Mouse (Mus musculus) heart, embryonic 16.5 days (tissue): Measurements from ENCODE around the gene Xpo5. TPM values are rescaled to one million over a fixed set of nuclear protein-coding genes. Genes with fewer than 3 reads are reported as not detected.
A peak's percentile ranks its signal among the peaks of the same experiment; 100 is the strongest.

ENCODE experiments used
- ATAC-seq: fragments of 200-750 bp; cut with Nextera tagmentation; replicated peaks from 2 replicates; pipeline ENCODE4 v1.8.0; 2017; ENCODE audit warnings: moderate number of reproducible peaks; ENCODE audit not compliant: insufficient read depth, low FRiP score; ENCODE audit errors: extremely low read depth
- H3K27ac ChIP-seq: fragments of 300-500 bp; sonication (generic); 2 replicates; pipeline ENCODE4 v1.5.1; 2014; ENCODE audit warnings: mild to moderate bottlenecking, low read length, control low read depth, moderate library complexity
- H3K27me3 ChIP-seq: fragments of 300-500 bp; sonication (generic); 2 replicates; pipeline ENCODE4 v1.6.1; 2014; ENCODE audit warnings: low read length, mixed read lengths; ENCODE audit not compliant: control insufficient read depth, insufficient read depth
- H3K36me3 ChIP-seq: fragments of 300-500 bp; sonication (generic); 2 replicates; pipeline ENCODE4 v1.6.1; 2014; ENCODE audit not compliant: control insufficient read depth, insufficient read depth
- H3K4me1 ChIP-seq: fragments of 300-500 bp; sonication (generic); 2 replicates; pipeline ENCODE4 v1.6.1; 2014; ENCODE audit warnings: low read length, mixed read lengths; ENCODE audit not compliant: control insufficient read depth, insufficient read depth
- H3K4me2 ChIP-seq: fragments of 300-500 bp; sonication (generic); 2 replicates; pipeline ENCODE4 v1.6.1; 2014; ENCODE audit warnings: low read depth, mild to moderate bottlenecking, control low read depth, low read length
- H3K4me3 ChIP-seq: fragments of 300-500 bp; sonication (generic); 2 replicates; pipeline ENCODE4 v1.5.1; 2014; ENCODE audit warnings: mild to moderate bottlenecking, control low read depth, low read length
- H3K9ac ChIP-seq: fragments of 300-500 bp; sonication (generic); 2 replicates; pipeline ENCODE4 v1.6.1; 2014; ENCODE audit warnings: low read length, control low read depth
- H3K9me3 ChIP-seq: fragments of 300-500 bp; sonication (generic); replicated peaks from 2 replicates; pipeline ENCODE4 v1.6.1; 2016; ENCODE audit warnings: low read length; ENCODE audit not compliant: control insufficient read depth
- WGBS: fragments of 180-500 bp; shearing (Covaris S2); extraction: QIAGEN DNeasy Blood & Tissue Kit; methylation state at CpG from one replicate; pipeline ENCODE4 v1.1.7; 2014; 5-methylcytosine and 5-hydroxymethylcytosine counted together
- polyA plus RNA-seq: library from polyadenylated mRNA; unstranded; fragments of >200 nt; fragmentation: Nextera tagmentation; extraction: Ambion mirVana; gene quantifications from 2 replicates; pipeline ENCODE4 v1.2.1, GENCODE M21; 2015

Xpo5 gene
- polyA plus RNA-seq, 1 experiment from 2014 or later = 20.5 TPM

DNA sequence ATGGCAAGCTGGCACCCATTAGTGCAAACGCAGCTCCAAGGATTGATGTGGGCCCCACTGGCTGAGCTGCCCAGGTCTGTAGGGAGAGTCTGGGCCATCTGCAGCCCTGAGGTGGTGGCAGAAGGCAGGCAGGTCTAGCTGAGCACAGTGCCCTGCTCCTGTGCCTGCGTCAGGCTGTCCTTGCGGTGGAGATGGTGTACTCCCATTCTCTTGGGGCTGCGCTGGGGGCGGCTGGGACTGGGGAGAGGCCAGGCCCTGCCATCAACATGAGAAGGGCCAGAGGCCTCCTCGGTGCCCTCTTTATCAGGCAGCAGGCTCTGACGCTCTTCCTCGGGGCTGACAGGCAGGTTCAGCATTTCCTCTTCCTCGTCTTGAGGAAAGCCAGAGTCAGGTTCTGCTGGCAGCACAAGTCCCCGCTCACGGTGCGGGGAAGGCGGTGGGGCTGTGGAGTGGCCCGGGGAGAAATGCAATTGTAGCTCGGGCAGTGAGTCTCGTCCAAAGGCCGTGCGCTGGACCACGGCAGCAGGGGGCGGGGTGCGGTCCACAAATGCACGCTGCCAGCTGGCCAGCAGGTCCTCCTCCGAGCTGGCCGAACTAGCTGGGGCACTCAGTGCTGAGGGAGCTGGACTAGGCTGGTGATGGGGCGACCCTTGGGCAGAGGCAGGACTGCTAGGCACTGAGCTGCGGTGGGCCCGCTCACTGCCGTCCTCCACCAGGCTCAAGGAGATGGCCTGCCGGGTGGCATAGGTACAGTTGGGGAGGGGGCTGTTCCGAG is 55.9 kb downstream of the Xpo5 start:
- Histone ChIP-seq H3K9me3 (0 out of 2 replicates have a peak, but pooled peaks cover 3% of the 10 kb centered on the region), H3K4me2 (no peak overlapping the region), H3K9ac (no peak overlapping the region), H3K4me1 (peaks cover 2% of the 10 kb centered on the region), H3K36me3 (peaks cover 60% of the 10 kb centered on the region), H3K27me3 (peaks cover 16% of the 10 kb centered on the region), H3K27ac (peak overlapping the region; percentile 25; the same call in 1 of the 2 replicates), H3K4me3 (no peak overlapping the region)
- 80% methylated on average over 30 of the region's 30 CpGs for WGBS
- ATAC-seq = no peak

DNA sequence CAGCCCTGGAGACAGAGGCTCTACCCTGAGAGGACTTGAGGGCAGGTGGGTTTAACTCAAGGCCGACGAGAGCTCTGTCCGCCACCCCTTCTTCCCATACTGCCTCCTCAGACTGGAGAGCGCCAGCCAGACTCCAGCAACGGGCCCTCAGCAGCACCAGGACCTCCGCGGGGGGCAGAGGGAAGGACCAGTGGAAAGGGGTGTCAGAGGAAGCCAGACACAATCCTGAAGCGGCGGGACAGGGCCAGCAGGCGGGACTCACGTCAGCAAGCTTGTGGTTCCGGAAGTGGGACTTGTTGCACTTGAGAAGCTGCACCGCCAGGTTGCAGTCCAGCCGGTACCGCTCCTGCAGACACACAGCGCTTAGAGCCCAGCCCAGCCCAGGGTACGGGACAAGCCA is 57.1 kb downstream of the Xpo5 start:
- peaks cover 69% of the 10 kb centered on the region for H3K36me3 ChIP-seq
- H3K4me3 ChIP-seq = no peak overlapping the region
- no peaks in the 10 kb centered on the region for H3K4me1 ChIP-seq
- no peak for ATAC-seq
- WGBS = 83% methylated on average over 17 of the region's 17 CpGs
- 0 out of 2 replicates have a peak, but pooled peaks cover 3% of the 10 kb centered on the region for H3K9me3 ChIP-seq
- H3K27me3 ChIP-seq = peaks cover 8% of the 10 kb centered on the region
- H3K4me2 ChIP-seq = no peak overlapping the region
- H3K27ac ChIP-seq = no peak overlapping the region
- H3K9ac ChIP-seq = no peak overlapping the region

DNA sequence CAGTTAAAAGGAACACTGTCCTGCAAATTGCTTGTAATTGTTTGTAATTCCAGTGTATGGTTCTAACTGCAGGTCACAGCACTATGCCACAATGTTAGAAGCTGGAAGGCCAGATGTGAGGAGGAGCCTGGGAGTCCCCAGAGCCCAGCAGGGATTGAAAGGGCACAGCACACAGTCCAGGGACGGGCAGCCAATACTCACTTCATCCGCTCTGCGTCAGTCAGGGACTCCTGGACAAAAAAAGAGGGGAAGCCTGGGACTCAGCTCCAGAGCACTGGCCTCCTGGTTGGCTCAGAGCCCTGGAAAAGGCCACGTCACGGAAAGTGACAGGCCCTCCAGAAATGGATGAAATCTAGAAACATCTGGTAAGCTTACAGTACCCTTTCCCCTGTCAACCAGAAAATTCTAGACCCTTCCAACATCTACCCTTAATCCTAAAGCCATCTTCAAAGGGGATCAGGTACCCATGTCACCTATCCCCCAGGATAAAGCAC is 59.7 kb downstream of the Xpo5 start:
- H3K9me3 ChIP-seq = no peaks in the 10 kb centered on the region
- 82% methylated on average over 5 of the region's 5 CpGs for WGBS
- no peak for ATAC-seq
- no peaks in the 10 kb centered on the region for H3K27me3 ChIP-seq
- peaks cover 69% of the 10 kb centered on the region for H3K36me3 ChIP-seq
- H3K27ac ChIP-seq = no peak overlapping the region
- no peak overlapping the region for H3K9ac ChIP-seq
- no peak overlapping the region for H3K4me3 ChIP-seq
- peaks cover 10% of the 10 kb centered on the region; the same call in 1 of the 2 replicates for H3K4me1 ChIP-seq
- H3K4me2 ChIP-seq = no peak overlapping the region

DNA sequence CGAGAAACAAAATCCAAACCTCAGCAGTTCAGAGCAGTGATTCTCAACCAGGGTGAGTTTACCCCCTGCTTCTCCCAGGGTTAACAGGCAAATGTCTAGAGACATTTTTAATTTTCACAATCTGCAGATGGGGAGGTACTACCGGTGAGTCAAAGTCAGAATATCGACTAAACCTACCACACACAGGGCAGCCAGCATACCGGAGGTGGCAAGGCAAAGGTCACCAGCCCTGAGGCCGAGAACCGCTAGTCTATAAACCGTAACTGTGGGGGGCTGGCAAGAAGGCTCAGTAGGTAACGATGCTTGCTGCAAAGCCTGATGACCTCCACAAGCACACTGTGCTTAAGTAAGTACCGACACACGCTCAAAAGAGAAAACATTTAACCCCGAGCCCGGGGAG is 62.9 kb downstream of the Xpo5 start:
- Histone ChIP-seq H3K27me3 (no peaks in the 10 kb centered on the region), H3K4me1 (peaks cover 25% of the 10 kb centered on the region), H3K36me3 (peaks cover 44% of the 10 kb centered on the region), H3K9ac (no peak overlapping the region), H3K27ac (no peak overlapping the region), H3K4me2 (no peak overlapping the region), H3K4me3 (no peak overlapping the region), H3K9me3 (no peaks in the 10 kb centered on the region)
- 88% methylated on average over 12 of the region's 12 CpGs for WGBS
- no peak for ATAC-seq

DNA sequence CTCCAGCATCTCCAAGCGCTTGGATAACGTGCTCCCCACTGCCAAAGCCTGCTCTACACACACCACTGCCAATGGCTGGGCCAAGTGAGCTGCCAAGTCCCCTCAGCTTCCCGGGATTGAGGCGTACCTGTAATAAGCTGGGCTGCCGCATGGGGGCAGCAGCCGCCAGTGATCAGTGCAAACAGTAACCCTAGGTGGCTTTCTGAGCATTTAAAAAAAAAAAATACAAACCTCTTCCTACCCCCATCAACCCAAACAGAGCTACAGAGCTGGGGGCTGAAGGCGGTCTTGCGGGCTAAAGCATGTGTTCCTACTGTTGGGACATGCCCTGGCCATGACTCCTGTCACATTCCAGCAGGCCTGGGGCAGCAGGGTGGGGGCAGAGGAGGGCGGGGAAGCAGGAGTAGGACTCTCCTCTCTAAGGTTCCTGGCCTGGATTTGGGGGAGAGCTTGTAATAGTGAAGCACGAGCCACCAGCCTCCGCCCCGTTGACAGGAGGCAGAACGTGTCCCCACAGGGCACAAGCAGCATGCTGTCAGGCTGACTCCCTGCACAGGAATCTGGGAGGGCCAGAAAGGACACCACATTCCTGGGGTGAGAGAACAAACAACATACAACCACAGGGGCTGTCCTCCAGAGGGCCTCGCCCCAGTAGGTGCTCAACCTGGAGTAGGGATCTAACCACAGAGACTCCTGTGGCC is 63.5 kb downstream of the Xpo5 start:
- H3K4me1 ChIP-seq = peaks cover 25% of the 10 kb centered on the region
- WGBS = 17% methylated on average over 14 of the region's 14 CpGs
- no peak overlapping the region for H3K4me3 ChIP-seq
- no peak overlapping the region for H3K4me2 ChIP-seq
- H3K27ac ChIP-seq = peak overlapping the region; percentile 2
- peak; percentile 37 for ATAC-seq
- H3K36me3 ChIP-seq = peaks cover 41% of the 10 kb centered on the region
- no peaks in the 10 kb centered on the region for H3K9me3 ChIP-seq
- no peak overlapping the region for H3K9ac ChIP-seq
- no peaks in the 10 kb centered on the region for H3K27me3 ChIP-seq

DNA sequence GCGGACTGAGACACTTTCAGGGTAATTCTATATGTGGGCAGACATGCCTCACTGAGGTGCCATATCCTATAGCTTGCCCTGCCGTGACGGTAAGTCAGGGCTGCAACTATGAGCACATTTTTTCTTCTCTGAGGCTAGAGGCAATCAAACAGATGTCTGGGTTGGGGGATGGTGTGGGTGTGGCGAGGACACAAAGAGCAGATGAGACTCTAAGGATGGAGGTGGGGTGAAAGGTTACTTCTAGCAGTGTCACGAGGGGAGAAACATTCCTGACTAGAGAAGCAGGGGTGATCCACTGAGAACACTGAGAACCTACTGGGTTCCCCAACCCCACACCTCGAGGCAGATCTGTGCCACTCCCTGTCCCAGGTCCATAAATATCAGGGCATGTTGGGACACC is 64.4 kb downstream of the Xpo5 start:
- Histone ChIP-seq H3K9me3 (no peaks in the 10 kb centered on the region), H3K4me3 (no peak overlapping the region), H3K4me1 (peaks cover 25% of the 10 kb centered on the region), H3K9ac (no peak overlapping the region), H3K27ac (peak overlapping the region; percentile 2; the same call in 1 of the 2 replicates), H3K27me3 (no peaks in the 10 kb centered on the region), H3K36me3 (peaks cover 40% of the 10 kb centered on the region), H3K4me2 (no peak overlapping the region)
- 74% methylated on average over 6 of the region's 6 CpGs for WGBS
- no peak for ATAC-seq

DNA sequence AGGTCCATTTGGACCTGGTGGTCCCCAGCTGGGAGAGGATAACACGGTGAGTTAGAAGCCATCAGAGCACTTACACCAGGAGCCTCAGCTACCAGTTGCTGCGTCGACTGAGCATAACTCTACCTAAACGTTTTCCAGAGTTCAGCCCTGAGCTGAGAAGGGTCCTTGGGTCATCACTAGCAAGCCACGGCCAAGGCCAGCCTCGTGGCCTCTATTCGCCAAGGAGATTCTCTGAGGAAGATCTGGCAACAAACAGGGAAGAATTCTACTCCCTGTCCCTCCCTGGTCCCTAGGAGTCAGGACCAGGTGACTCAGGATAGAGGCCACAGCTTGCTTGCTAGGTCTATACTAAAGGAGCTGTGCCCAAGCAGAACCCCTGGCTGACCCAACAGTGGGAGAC is 64.9 kb downstream of the Xpo5 start:
- Histone ChIP-seq H3K4me2 (no peak overlapping the region), H3K27me3 (no peaks in the 10 kb centered on the region), H3K36me3 (peaks cover 35% of the 10 kb centered on the region), H3K4me3 (no peak overlapping the region), H3K27ac (no peak overlapping the region), H3K9ac (no peak overlapping the region), H3K4me1 (peaks cover 28% of the 10 kb centered on the region), H3K9me3 (no peaks in the 10 kb centered on the region)
- no peak for ATAC-seq
- WGBS = 78% methylated on average over 7 of the region's 7 CpGs

DNA sequence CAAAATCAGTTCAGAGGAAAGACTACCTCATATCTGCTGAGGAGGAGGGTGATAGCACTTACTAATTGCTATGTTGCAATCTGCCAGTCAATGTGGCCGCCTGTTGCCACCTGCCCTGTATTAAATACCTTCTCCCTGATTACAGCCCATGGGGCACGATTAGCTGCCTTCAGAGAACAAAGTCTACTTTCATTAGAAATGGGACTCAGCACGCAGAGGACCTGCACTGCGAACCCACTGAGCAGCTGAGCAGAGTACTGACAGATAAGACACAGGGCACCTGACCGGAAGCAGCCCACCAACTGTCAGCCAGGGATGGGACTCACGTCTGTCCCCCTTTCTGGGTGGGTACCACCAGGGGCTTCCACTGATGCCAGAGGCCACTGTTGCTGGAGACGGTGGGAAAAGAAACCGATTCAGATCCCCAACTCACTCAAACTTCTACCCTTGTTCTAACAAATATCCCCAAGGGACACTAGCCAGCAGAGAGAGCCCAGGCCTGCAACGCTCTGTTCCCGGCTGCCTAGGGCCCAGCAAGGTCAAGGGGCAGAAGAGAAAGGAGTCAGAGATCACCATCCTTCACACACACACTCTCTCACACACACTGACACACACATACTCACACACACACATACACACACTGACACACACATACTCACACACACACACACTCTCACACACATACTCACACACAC is 65.6 kb downstream of the Xpo5 start:
- H3K27ac ChIP-seq = no peak overlapping the region
- no peaks in the 10 kb centered on the region for H3K9me3 ChIP-seq
- H3K27me3 ChIP-seq = no peaks in the 10 kb centered on the region
- WGBS = 59% methylated on average over 10 of the region's 10 CpGs
- H3K9ac ChIP-seq = no peak overlapping the region
- no peak overlapping the region for H3K4me2 ChIP-seq
- peaks cover 34% of the 10 kb centered on the region for H3K4me1 ChIP-seq
- ATAC-seq = no peak
- peaks cover 29% of the 10 kb centered on the region for H3K36me3 ChIP-seq
- no peak overlapping the region for H3K4me3 ChIP-seq
